Mouse (Mus musculus) brain, embryonic 14.5 days (tissue): ENCODE data around the gene Tle6. TPM values are rescaled to one million over a fixed set of nuclear protein-coding genes. Genes with fewer than 3 reads are reported as not detected.
A peak's percentile ranks its signal among the peaks of the same experiment; 100 is the strongest.

Experiments
- DNase-seq: peaks from one replicate; pipeline ENCODE4 v3.0.0-alpha.2; 2011; ENCODE audit warnings: low read depth
- CTCF ChIP-seq: fragments of 200-500 bp; IDR thresholded peaks from 2 replicates; pipeline ENCODE4 v1.5.1; 2012; ENCODE audit warnings: inconsistent platforms, mild to moderate bottlenecking, moderate library complexity, borderline replicate concordance; ENCODE audit not compliant: insufficient read depth, insufficient read length; ENCODE audit errors: extremely low read depth
- POLR2A ChIP-seq: fragments of 200-500 bp; IDR thresholded peaks from 2 replicates; pipeline ENCODE4 v1.6.1; 2012; ENCODE audit warnings: mild to moderate bottlenecking, inconsistent platforms, borderline replicate concordance; ENCODE audit not compliant: poor library complexity, insufficient read depth, insufficient read length, severe bottlenecking; ENCODE audit errors: extremely low read depth
- polyA plus RNA-seq: library from polyadenylated mRNA; depleted of rRNA; stranded (reverse); fragments of >200 nt; gene quantifications from 2 replicates; pipeline ENCODE4 v1.2.3, GENCODE M21; 2012

Gene Tle6
- polyA plus RNA-seq, 1 experiment = 5.3 TPM

DNA sequence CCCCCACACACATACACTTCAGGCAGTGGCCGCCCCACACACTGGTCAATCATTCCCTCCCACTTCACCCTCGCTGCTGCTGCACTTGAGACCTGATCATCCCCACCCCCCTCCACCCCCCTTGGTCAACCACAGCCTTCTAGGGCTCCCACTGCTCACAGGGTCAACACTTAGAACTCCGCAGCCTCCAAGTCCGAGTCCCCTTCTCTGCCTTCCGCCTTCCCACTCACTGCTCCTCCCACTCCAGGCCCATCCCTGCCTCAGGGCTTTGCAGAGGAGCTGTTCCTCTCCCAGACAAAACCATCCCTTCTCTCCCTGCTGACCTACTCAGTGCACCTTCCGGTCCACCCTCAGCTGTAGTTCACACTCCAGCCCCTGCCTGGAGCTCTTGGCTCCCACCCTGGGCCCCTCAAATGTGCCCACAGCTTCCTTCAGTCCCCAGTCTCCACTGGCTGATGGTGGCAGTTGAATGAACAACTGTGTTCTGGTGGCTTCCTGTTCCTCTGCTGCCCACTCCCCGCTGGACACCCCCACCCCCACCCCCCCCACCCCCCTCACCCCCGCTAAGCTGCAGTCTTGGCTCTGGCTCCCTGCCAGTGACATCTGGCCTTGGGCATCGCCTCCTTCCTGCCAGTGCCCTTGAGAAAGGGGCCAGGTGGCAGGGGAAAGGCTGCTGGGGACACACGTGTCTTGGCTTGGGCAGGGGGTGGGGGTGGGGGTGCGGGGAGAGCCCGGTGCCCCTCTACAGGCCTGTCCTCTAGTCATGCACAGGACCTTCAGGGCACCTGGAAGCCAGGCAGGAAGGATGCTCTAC is 3.5 kb downstream of the Tle6 start:
- DNase-seq = peak; percentile 77
- no peak for TF ChIP-seq POLR2A
- no peak for TF ChIP-seq CTCF

DNA sequence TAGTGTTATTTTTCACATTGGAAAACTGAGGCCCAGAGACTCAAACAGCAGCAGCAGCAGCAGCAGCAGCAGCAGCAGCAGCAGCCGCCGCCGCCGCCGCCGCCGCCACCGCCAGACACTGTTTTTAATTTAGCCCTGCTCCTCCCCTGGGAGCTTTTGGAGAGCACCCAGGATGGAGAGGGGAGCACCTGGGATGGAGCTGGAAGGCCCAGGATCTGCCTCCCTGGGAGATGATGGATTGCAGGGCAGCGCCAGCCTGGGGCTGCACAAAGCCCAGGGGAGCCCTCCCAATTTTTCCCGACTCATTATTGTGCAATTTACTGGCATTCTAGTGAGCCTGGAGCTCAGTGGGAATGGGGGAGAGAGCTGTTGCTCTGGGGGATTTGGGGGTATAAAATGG is 4.3 kb downstream of the Tle6 start:
- TF ChIP-seq POLR2A (no peak), CTCF (no peak)
- DNase-seq = peak; percentile 78

DNA sequence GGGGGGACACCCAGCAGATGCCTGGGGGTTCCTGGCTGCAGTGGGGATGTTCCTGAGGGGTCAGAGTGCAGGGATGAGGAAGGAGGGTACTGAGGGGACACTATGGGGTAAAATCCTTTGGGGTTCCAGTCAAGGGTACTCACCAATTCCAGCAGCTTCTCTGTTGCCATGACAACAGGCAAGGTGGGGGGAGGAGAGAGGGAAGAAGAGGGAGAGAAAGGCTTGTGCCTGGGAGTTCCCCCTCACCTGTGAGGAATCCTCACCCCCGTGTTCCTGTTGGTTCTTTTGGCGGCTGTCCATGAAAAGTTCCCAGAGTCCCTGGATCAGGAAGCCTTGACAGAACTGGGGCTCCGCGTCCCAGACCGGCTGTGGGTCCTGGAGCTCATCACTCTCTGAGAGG is 5.3 kb downstream of the Tle6 start:
- TF ChIP-seq CTCF = no peak
- no peak for TF ChIP-seq POLR2A
- DNase-seq = no peak

DNA sequence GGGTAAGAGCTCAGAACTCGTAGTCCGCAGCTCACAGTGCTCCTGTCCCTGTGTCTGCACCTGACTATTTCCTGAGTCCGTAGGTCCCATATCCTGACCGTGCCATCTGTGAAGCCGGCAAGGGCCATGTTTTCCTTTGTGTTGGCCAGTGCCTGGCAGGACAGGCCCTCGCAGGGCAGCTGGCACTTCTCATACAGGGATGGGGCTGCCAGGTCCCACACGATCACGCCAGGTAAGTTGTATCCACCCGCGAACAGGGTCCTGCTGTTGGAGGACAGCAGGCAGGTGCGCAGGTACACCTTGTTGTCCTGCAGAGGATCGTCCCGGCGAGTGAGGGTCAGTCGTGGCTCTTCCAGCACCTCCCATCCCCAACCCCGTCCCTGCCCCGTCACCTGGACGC is 6.9 kb downstream of the Tle6 start:
- DNase-seq = no peak
- TF ChIP-seq POLR2A = no peak
- no peak for TF ChIP-seq CTCF

DNA sequence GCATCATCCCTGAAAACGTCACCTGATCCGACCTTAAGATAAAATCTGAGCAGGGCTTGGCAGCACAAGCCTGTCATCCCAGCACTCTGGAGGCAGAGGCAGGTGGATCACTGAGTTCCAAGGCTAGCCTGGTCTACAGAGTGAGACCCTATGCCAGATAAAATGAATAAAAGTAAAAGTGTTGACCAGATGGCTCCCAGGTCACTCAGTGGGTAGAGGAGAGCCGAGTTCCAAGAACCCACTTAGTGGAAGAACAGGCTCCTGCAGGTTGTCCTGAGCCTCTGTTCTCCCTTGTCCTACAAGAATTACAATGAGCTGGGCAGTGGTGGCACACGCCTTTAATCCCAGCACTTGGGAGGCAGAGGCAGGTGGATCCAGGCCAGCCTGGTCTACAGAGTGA is 7.7 kb downstream of the Tle6 start:
- no peak for DNase-seq
- no peak for TF ChIP-seq POLR2A
- TF ChIP-seq CTCF = no peak

DNA sequence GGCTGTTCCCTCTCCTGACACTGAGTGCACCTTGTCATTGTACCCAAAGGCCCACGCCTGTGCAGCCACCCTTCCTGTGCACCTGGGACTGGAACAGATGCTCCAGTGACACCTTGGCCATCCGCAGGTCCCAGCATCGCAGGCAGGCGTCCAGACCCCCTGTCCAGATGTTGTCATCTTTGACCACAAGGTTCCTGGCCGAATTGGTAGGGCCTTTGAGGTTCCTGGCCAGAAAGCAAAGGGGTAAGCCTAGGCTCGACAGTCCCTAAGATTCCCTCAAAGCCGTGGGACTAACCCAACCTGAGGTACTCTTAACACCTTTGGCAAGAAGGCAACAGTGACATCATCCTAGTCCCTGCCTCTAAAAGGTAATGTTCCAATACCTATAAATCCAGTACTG is 8.2 kb downstream of the Tle6 start:
- DNase-seq = no peak
- TF ChIP-seq POLR2A = no peak
- no peak for TF ChIP-seq CTCF

DNA sequence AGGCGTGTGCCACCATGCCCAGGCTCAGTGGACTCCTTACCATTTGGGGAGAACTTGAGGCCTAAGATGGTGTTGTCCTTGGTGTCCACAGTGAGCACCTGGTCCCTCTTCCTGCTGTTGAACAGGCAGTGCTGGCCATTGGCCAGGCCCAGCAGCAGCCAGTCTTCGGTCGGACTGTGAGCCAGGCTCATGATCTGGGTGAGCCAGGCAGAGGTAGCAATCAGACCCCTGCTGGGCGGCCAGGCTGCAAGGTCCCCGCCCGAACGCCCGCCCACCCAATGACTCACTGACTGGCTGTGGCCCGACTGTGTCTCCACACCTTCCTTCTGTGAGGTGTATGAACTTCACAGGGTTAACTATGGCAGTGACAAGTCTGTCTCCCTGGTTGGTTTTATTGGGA is 9.0 kb downstream of the Tle6 start:
- no peak for DNase-seq
- no peak for TF ChIP-seq CTCF
- TF ChIP-seq POLR2A = no peak

DNA sequence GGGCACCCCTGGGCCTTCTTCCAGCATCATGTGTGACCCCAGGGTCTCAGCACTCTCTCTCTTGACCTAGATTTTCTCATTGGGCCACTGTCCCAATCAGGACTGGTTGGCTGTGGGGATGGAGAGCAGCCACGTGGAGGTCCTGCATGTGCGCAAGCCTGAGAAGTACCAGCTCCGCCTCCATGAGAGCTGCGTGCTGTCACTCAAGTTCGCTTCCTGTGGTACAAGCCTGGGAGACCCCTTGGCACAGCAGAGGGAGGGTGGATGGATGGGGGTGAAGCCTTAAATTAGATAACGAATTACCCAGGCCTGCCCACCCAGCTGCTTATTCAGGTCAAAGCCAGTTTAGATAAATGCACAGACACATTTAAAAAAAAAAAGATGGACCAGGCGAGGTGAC is 12.1 kb downstream of the Tle6 start:
- TF ChIP-seq CTCF = no peak
- no peak for DNase-seq

DNA sequence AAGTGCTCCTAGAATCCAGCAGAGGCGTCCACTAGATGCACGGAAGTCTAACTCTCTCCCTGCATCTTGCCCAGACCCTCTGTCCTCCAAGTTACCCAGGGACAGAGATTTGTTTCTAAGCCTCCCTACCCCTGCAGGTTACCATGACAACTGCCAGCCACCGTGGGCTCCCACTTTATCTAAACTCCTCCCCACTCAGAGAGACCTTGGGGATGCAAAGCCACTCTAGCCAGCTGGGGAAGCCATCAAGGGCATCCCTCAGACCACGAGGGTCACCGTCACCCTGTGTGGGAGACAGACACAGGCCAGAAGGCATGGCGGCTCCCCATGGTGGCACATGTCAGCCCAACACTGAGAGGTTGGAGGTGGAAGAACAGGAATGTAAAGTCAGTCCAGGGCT is 17.5 kb downstream of the Tle6 start:
- DNase-seq = no peak
- TF ChIP-seq CTCF = no peak
- TF ChIP-seq POLR2A = no peak

DNA sequence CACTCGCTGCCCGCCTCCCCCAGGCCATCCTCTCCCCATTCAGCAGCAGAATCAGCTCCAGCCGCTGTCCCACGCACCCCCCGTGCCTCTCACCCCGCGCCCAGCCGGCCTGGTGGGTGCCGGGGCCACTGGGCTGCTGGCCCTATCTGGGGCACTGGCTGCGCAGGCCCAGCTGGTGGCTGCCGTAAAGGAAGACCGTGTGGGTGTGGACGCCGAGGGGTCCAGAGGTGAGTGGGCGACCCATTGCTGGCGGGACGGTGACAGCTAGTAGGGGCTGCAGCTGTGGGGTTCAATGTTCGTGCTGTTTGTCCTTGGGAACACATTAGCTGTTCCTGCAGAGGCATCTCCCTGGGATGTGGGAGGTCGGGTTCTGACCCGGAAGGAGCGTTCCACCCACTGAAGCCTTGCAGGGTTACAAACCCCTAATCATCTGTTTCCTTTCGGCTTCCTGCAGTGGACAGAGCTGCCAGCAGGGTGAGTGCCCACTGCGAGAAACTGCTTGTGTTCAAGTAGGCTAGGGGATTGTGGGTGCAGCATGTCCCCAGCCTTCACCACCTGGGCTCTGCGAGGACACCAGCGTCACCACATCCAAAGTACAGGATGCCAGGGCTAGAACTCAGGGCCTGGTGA is 20.3 kb downstream of the Tle6 start:
- no peak for TF ChIP-seq POLR2A
- TF ChIP-seq CTCF = peak; percentile 25; the same call in 1 of the 2 replicates
- DNase-seq = no peak

DNA sequence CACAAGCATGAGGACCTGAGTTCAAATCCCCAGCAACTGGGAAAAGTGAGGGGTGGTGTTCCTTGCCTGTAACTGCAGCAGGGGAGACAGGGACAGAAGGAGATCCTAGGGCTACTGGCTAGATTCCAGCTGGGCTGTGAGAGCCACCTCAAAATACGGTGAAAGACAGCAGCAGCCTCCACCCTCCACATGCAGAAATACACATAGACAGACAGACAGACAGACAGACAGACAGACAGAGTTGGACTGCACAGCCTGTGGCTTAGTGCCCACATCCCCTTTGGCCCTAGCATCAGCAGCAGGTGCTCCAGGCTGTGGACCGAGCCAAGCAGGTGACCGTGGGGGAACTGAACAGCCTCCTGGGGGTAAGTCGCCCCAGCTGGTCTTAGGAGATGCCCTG is 20.9 kb downstream of the Tle6 start:
- no peak for DNase-seq

DNA sequence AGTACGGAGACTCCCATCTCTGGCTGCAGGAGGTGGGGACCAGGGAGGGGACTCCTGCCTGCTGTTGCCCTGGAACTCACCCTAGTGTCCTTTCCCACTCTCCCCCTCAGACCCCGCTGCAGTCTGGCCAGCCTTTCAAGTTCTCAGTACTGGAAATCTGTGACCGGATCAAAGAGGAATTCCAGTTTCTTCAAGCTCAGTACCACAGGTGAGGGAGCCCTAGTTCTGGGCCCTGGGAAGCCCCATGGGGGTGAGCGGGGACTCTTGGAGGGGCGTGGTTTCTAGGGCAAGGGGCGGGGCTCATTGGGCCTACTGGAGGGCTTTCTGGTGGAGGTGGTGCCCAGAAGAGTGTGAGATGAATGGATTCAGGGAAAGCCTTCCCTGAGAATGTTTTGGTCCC is 25.2 kb downstream of the Tle6 start:
- peak; percentile 19 for DNase-seq
- TF ChIP-seq POLR2A = no peak

More for the DNA sequence above, 20.9 kb downstream of the Tle6 start:
- TF ChIP-seq CTCF = no peak
- TF ChIP-seq POLR2A = no peak
